Mouse (Mus musculus) granulocyte monocyte progenitor cell, adult 5-6 weeks (primary cell): ENCODE measurements around the gene Prkca. TPM values are rescaled to one million over a fixed set of nuclear protein-coding genes. Genes with fewer than 3 reads are reported as not detected.
A peak's percentile ranks its signal among the peaks of the same experiment; 100 is the strongest.

ENCODE experiments used
- ATAC-seq: replicated peaks from 2 replicates; pipeline ENCODE4 v1.8.0; 2016; ENCODE audit warnings: mild to moderate bottlenecking, moderate TSS enrichment, inconsistent platforms; ENCODE audit not compliant: poor library complexity, severe bottlenecking
- total RNA-seq, 2 experiments: library from RNA; stranded (forward) in 1 of 2; stranded (reverse) in 1 of 2; fragments of 200-712, 200-1000 nt in 1 of 2; fragments of >200 nt in 1 of 2; fragmentation: Nextera tagmentation in 1 of 2; gene quantifications; 2 replicates each; pipeline ENCODE4 v1.2.3; 2014 to 2017

Gene Prkca
- total RNA-seq, 2 experiments from 2014 or later, result 2.2 to 6.1 TPM

GRCm38 (mm10) chr11:107982225-107982896, 361.4 kb downstream of the Prkca start:
- ATAC-seq, result peak; percentile 48; the same call in 1 of the 2 replicates

GRCm38 (mm10) chr11:107979497-107980174, 364.1 kb downstream of the Prkca start:
- ATAC-seq, result no peak

- ATAC-seq, result no peak
These were observed 373.8 kb downstream of the Prkca start for GRCm38 (mm10) chr11:107969943-107970342.

GRCm38 (mm10) chr11:107968147-107968546, 375.6 kb downstream of the Prkca start:
- no peak for ATAC-seq

GRCm38 (mm10) chr11:107966229-107966628, 377.5 kb downstream of the Prkca start:
- no peak for ATAC-seq

- no peak for ATAC-seq
These were observed 378.3 kb downstream of the Prkca start for GRCm38 (mm10) chr11:107965449-107965848.

GRCm38 (mm10) chr11:107957566-107958350, 386.0 kb downstream of the Prkca start:
- no peak for ATAC-seq

- ATAC-seq, result no peak
These were observed 388.3 kb downstream of the Prkca start for GRCm38 (mm10) chr11:107955191-107956062.

- no peak for ATAC-seq
These were observed 392.3 kb downstream of the Prkca start for GRCm38 (mm10) chr11:107951431-107951830.

GRCm38 (mm10) chr11:107950658-107951057, 393.1 kb downstream of the Prkca start:
- no peak for ATAC-seq

GRCm38 (mm10) chr11:107950211-107950610, 393.5 kb downstream of the Prkca start:
- ATAC-seq, result no peak

- no peak for ATAC-seq
These were observed 395.8 kb downstream of the Prkca start for GRCm38 (mm10) chr11:107947951-107948350.

- ATAC-seq, result no peak
These were observed 396.9 kb downstream of the Prkca start for GRCm38 (mm10) chr11:107946823-107947222.

GRCm38 (mm10) chr11:107936929-107937328, 406.8 kb downstream of the Prkca start:
- ATAC-seq, result no peak

GRCm38 (mm10) chr11:107931721-107932120, 412.0 kb downstream of the Prkca start:
- no peak for ATAC-seq

GRCm38 (mm10) chr11:107931288-107931687, 412.4 kb downstream of the Prkca start:
- no peak for ATAC-seq

GRCm38 (mm10) chr11:107929712-107930111, 414.0 kb downstream of the Prkca start:
- ATAC-seq, result no peak

- peak; percentile 40; the same call in 1 of the 2 replicates for ATAC-seq
These were observed 423.7 kb downstream of the Prkca start for GRCm38 (mm10) chr11:107919852-107920508.

GRCm38 (mm10) chr11:107917721-107918235, 425.9 kb downstream of the Prkca start:
- no peak for ATAC-seq
